Mouse (Mus musculus) hindbrain, postnatal 0 days (tissue): ENCODE data around the gene Trmt10a. TPM values are rescaled to one million over a fixed set of nuclear protein-coding genes. Genes with fewer than 3 reads are reported as not detected.
A peak's percentile ranks its signal among the peaks of the same experiment; 100 is the strongest.
"Not testable (repeated sequence)": the region's sequence is repeated elsewhere in the genome, so short reads cannot be mapped to it uniquely, and the experiment has no call there.

Experiments
- ATAC-seq: fragments of 200-750 bp; cut with Nextera tagmentation; 2 replicates; pipeline ENCODE4 v1.8.0; 2017; ENCODE audit warnings: mild to moderate bottlenecking, moderate TSS enrichment, moderate library complexity
- DNase-seq: peaks from one replicate; pipeline ENCODE4 v3.0.0-alpha.2; 2015; ENCODE audit warnings: low spot score
- H3K27ac ChIP-seq: fragments of 300-500 bp; sonication (generic); 2 replicates; pipeline ENCODE4 v1.5.1; 2014; ENCODE audit warnings: mild to moderate bottlenecking
- H3K27me3 ChIP-seq: fragments of 300-500 bp; sonication (generic); 2 replicates; pipeline ENCODE4 v1.6.1; 2014; ENCODE audit warnings: low read length, mixed read lengths; ENCODE audit not compliant: insufficient read depth
- H3K36me3 ChIP-seq: fragments of 300-500 bp; sonication (generic); 2 replicates; pipeline ENCODE4 v1.6.1; 2014; ENCODE audit warnings: low read length, mixed read lengths; ENCODE audit not compliant: insufficient read depth
- H3K4me1 ChIP-seq: fragments of 300-500 bp; sonication (generic); 2 replicates; pipeline ENCODE4 v1.6.1; 2014; ENCODE audit warnings: antibody characterized with exemption, low read length, mixed read lengths; ENCODE audit not compliant: insufficient read depth
- H3K4me2 ChIP-seq: fragments of 300-500 bp; sonication (generic); 2 replicates; pipeline ENCODE4 v1.6.1; 2014; ENCODE audit warnings: low read depth, mild to moderate bottlenecking, low read length, moderate library complexity, mixed read lengths
- H3K4me3 ChIP-seq: fragments of 300-500 bp; sonication (generic); 2 replicates; pipeline ENCODE4 v1.5.1; 2014; ENCODE audit warnings: low read length
- H3K9ac ChIP-seq: fragments of 300-500 bp; sonication (generic); replicated peaks from 2 replicates; pipeline ENCODE4 v1.6.1; 2014; ENCODE audit warnings: mild to moderate bottlenecking, low read length, moderate library complexity, mixed read lengths
- H3K9me3 ChIP-seq: fragments of 300-500 bp; sonication (generic); 2 replicates; pipeline ENCODE4 v1.6.1; 2016; ENCODE audit warnings: low read length, mixed read lengths
- CTCF ChIP-seq: IDR thresholded peaks from 2 replicates; pipeline ENCODE4 v1.5.1; 2016; ENCODE audit warnings: antibody characterized with exemption, control low read depth, low read depth
- WGBS: fragments of 180-500 bp; shearing (Covaris S2); extraction: QIAGEN DNeasy Blood & Tissue Kit; methylation state at CpG from one replicate; pipeline ENCODE4 v1.1.7; 2014; 5-methylcytosine and 5-hydroxymethylcytosine counted together
- polyA plus RNA-seq: library from polyadenylated mRNA; unstranded; fragments of >200 nt; fragmentation: Nextera tagmentation; extraction: Ambion mirVana; gene quantifications from 2 replicates; pipeline ENCODE4 v1.2.1, GENCODE M21; 2015
- total RNA-seq: library from RNA; depleted of rRNA; stranded (reverse); fragments of >200 nt; gene quantifications from 2 replicates; pipeline ENCODE4 v1.2.3, GENCODE M21; 2014

Trmt10a gene
- total and polyA plus RNA-seq, 2 experiments from 2014 or later = 3.1 to 9.3 TPM

DNA sequence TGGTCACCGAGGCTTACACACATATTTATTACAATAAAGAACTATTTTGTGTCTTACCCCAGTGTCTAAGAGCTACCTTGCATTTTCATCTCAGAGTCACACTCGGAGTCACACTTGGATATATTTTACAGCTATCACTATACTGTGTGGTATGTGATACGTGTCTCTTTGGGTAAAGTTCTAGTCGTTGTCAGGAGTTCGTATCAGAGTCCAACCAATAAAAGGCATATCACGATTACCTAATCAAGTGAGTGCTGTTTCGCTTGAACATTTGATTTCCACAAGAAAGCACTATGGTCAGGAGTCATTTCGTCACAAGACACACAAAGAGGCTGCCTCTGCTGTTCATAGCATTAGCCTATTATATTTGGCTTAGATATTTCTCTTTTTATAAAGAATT, 9.8 kb upstream of the Trmt10a start:
- no peak overlapping the region for H3K4me3 ChIP-seq
- DNase-seq = no peak
- no peaks in the 10 kb centered on the region for H3K9me3 ChIP-seq
- no peak overlapping the region for H3K27ac ChIP-seq
- no peaks in the 10 kb centered on the region for H3K27me3 ChIP-seq
- no peak for TF ChIP-seq CTCF
- ATAC-seq = no peak
- no peak overlapping the region for H3K9ac ChIP-seq
- WGBS = 85% methylated on average over 8 of the region's 8 CpGs
- no peaks in the 10 kb centered on the region for H3K4me1 ChIP-seq
- H3K36me3 ChIP-seq = no peaks in the 10 kb centered on the region
- no peak overlapping the region for H3K4me2 ChIP-seq

DNA sequence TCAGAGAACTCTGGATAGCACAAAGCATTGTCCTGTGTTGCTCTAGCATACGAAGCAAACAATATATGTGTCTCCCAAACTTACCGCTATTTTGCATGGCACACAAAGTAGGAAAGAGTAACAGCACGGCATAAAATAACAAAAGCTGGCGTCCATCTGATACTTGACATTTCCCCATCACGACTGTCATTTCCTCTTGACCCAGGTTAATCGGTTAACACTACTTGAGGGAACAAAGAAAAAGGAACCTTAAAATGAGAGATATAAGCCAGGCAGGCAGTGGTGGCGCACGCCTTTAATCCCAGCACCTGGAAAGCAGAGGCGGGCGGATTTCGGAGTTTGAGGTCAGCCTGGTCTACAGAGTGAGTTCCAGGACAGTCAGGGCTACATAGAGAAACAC, 9.3 kb upstream of the Trmt10a start:
- Histone ChIP-seq H3K4me1 (no peaks in the 10 kb centered on the region), H3K9ac (no peak overlapping the region), H3K4me3 (no peak overlapping the region), H3K27me3 (no peaks in the 10 kb centered on the region), H3K9me3 (no peaks in the 10 kb centered on the region), H3K27ac (no peak overlapping the region), H3K36me3 (no peaks in the 10 kb centered on the region), H3K4me2 (no peak overlapping the region)
- ATAC-seq = no peak
- no peak for DNase-seq
- 84% methylated on average over 11 of the region's 11 CpGs for WGBS
- TF ChIP-seq CTCF = no peak

DNA sequence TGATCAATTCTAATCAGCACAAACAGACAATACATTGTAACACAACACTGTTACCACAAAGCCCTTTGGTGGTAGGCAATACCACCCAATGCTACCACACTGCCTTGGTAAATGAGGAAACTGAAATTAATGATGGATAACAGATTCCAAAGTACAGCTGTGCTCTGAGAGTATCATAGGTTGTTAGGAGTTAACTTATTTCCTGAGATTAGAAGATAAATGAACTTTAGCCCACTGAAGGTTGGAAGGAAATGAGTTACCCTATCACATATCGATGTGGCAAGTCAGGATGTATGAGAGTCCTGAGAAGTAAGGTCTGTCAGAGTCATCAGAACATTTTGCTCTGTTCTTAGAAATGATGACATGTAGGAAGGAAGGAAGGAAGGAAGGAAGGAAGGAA, 8.7 kb upstream of the Trmt10a start:
- ATAC-seq (no peak), DNase-seq (no peak)
- 89% methylated on average over 1 of the region's 1 CpGs for WGBS
- H3K4me3 ChIP-seq = no peak overlapping the region
- TF ChIP-seq CTCF = no peak
- no peaks in the 10 kb centered on the region for H3K4me1 ChIP-seq
- no peaks in the 10 kb centered on the region for H3K9me3 ChIP-seq
- no peaks in the 10 kb centered on the region for H3K36me3 ChIP-seq
- H3K27ac ChIP-seq = no peak overlapping the region
- no peak overlapping the region for H3K4me2 ChIP-seq
- H3K27me3 ChIP-seq = no peaks in the 10 kb centered on the region
- H3K9ac ChIP-seq = no peak overlapping the region

DNA sequence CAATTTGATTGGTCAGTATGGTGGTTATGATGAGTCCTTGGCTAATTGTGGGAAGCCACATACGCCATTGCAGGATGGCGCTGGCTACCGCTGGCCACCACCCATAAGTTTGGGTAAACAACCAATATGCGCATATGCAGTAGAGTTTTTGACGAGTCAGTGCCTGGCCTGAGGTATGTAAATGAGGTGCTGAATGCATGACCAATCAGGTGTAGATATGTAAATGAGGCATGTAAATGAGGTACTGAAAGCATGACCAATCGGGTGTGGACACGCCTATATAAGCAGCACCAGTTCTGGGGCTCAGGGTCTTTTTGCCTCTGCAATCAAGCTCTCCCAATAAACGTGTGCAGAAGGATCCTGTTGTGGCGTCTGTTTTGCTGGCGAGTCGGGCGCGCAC, 5.1 kb upstream of the Trmt10a start:
- not testable (repeated sequence) for DNase-seq, H3K9me3 ChIP-seq, H3K9ac ChIP-seq, H3K4me3 ChIP-seq, ATAC-seq, H3K36me3 ChIP-seq, H3K27me3 ChIP-seq, H3K4me2 ChIP-seq, H3K27ac ChIP-seq, H3K4me1 ChIP-seq
- 76% methylated on average over 13 of the region's 13 CpGs for WGBS

DNA sequence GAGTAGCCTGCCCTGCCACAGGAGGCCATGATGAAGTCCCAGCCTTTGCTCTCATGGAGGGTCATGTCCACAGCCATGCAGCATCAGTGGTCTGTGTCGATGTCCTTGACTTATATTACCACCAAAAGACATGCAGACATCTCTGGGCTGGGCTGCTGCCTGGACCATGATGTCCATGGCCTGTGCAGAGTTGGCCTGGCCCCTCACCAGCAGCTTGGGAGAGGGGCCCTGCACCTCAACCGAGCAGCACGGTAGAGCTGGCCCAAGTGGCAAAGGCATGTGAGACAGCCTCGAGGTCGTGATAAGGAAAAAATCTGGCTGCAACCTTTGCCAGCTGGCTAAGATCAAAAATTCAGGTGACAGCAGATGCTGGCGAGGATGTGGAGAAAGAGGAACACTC, 3.6 kb upstream of the Trmt10a start:
- 92% methylated on average over 6 of the region's 6 CpGs for WGBS
- DNase-seq (no peak), ATAC-seq (no peak)
- Histone ChIP-seq H3K4me1 (peaks cover 4% of the 10 kb centered on the region; the same call in 1 of the 2 replicates), H3K9me3 (no peaks in the 10 kb centered on the region), H3K27ac (no peak overlapping the region), H3K36me3 (no peaks in the 10 kb centered on the region), H3K4me3 (no peak overlapping the region), H3K9ac (no peak overlapping the region), H3K4me2 (no peak overlapping the region), H3K27me3 (no peaks in the 10 kb centered on the region)
- no peak for TF ChIP-seq CTCF

DNA sequence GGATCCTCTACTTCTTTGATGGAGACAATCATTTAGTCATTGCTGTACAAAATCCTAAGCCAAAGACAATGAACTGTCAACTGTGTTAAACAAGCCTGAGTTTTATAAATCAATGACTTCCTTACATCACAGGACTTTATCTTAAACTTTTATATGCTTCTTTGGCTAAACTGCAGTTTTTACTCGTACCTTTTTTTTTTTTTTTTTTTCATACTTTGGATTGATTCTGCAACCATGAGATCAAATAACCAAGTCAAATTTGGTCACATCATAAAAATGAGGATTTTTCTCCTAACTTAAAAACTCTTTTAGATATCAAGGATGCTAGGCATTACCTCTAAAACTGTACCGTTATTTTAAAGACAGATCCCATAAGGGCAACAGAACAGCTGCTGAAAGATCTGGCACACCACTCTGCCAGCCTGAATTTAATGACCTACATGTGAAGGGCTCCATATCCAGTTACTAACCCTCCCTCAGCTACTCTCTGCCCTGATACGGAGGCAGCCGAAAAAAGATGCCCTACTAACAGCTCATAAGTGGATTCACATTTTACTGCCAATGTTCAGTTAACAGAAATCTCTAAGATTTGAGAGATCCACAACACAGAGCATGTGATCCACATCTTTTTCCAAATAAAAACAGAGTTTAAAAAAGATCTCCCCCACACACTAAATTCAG, 1.1 kb upstream of the Trmt10a start:
- Histone ChIP-seq H3K27ac (no peak overlapping the region), H3K9me3 (no peaks in the 10 kb centered on the region), H3K9ac (no peak overlapping the region; the same call in 1 of the 2 replicates), H3K27me3 (no peaks in the 10 kb centered on the region), H3K4me3 (peak overlapping the region; percentile 56), H3K4me2 (peak overlapping the region; percentile 65), H3K4me1 (peaks cover 4% of the 10 kb centered on the region; the same call in 1 of the 2 replicates), H3K36me3 (no peaks in the 10 kb centered on the region)
- peak; percentile 13 for DNase-seq
- TF ChIP-seq CTCF = no peak
- no peak for ATAC-seq
- 55% methylated on average over 4 of the region's 4 CpGs for WGBS

DNA sequence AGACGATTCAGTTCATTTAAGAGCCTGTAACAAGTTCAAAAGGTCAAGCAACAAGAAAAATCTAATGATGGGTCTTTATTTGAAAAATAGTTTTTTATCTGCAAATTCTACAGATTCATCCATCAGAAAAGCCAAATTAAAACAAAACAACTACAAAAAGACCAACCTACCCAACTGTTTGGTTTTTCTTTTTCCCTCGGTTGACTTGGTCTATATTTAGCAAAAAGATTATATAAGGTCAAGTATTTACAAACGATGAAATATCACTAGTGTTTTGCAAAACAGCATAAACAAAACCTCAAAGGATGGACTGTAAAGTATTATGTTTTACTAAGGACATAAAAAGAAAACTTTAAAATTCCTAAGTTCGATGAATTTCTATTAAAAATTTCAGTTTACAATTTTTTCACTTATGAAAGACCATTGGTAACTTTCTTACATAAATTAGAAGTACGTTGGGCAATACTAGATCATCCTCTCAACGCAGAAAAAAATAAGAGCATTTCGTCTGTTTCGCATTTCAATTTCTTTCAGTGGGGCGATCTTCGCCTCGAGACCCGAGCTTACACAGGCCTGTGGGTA, 424 bp upstream of the Trmt10a start:
- DNase-seq = no peak

More for the DNA sequence above, 424 bp upstream of the Trmt10a start:
- Histone ChIP-seq H3K27ac (peak overlapping the region; percentile 96), H3K36me3 (no peaks in the 10 kb centered on the region), H3K4me1 (peaks cover 4% of the 10 kb centered on the region; the same call in 1 of the 2 replicates), H3K4me2 (peak overlapping the region; percentile 65), H3K9ac (peak overlapping the region; percentile 57; the same call in 1 of the 2 replicates), H3K27me3 (no peaks in the 10 kb centered on the region), H3K4me3 (peak overlapping the region; percentile 56), H3K9me3 (no peaks in the 10 kb centered on the region)
- ATAC-seq = no peak
- 6% methylated on average over 12 of the region's 12 CpGs for WGBS
- TF ChIP-seq CTCF = no peak
